ENCODE assay signal across 17 mouse cellular contexts in genomic region chr1:152229709-152230108, GRCm38 (mm10).
"Had no signal": no experiment of that assay in that cellular context is flagged by ENCODE, and none has a peak within 500 bp of the region (broad histone marks: within the 10 kb centered on the region; RNA-seq: fewer than 3 reads in every experiment).

No protein-coding gene starts in this region.

- H3K4me3 ChIP-seq: kidney, embryonic 15.5 days; liver, embryonic 12.5 days; liver, embryonic 15.5 days; lung, embryonic 15.5 days; megakaryocyte, embryonic 14.5 days; midbrain, embryonic 10.5 days; midbrain, embryonic 13.5 days had no signal

- H3K36me3 ChIP-seq: kidney, embryonic 15.5 days; liver, embryonic 12.5 days; liver, embryonic 15.5 days; lung, embryonic 15.5 days; midbrain, embryonic 10.5 days; midbrain, embryonic 13.5 days had no signal

- H3K9me3 ChIP-seq: kidney, embryonic 15.5 days; liver, embryonic 12.5 days; liver, embryonic 15.5 days; lung, embryonic 15.5 days; midbrain, embryonic 10.5 days; midbrain, embryonic 13.5 days had no signal

- H3K27me3 ChIP-seq: kidney, embryonic 15.5 days; liver, embryonic 12.5 days; liver, embryonic 15.5 days; lung, embryonic 15.5 days; midbrain, embryonic 13.5 days had no signal

- H3K9ac ChIP-seq: kidney, embryonic 15.5 days; liver, embryonic 12.5 days; liver, embryonic 15.5 days; lung, embryonic 15.5 days; midbrain, embryonic 13.5 days had no signal

- H3K4me2 ChIP-seq: kidney, embryonic 15.5 days; liver, embryonic 12.5 days; liver, embryonic 15.5 days; lung, embryonic 15.5 days; midbrain, embryonic 13.5 days had no signal

- DNase-seq: kidney, postnatal 10 days; layer of hippocampus, postnatal 36 days; left cerebral cortex, postnatal 4 days; liver; lung, adult 18-20 months; lung, postnatal 36 days; thymus, adult 18-20 months; thymus, postnatal 36 days had no signal

- H3K27ac ChIP-seq: kidney, embryonic 15.5 days; liver, embryonic 12.5 days; liver, embryonic 15.5 days; lung, embryonic 15.5 days; midbrain, embryonic 10.5 days; midbrain, embryonic 13.5 days had no signal

- ATAC-seq: intestine, postnatal 0 days; liver, embryonic 12.5 days; midbrain, embryonic 13.5 days; midbrain, embryonic 16.5 days had no signal

- H3K4me1 ChIP-seq: liver, embryonic 12.5 days; liver, embryonic 15.5 days; lung, embryonic 15.5 days; midbrain, embryonic 10.5 days had no signal
